Mouse (Mus musculus): ENCODE data around the gene Olfr914. TPM values are rescaled to one million over a fixed set of nuclear protein-coding genes. Genes with fewer than 3 reads are reported as not detected.

Olfr914 gene
- not detected in 2 replicates for polyA plus RNA-seq (2012; ENCODE audit: insufficient read depth, insufficient read length, missing spikeins)

DNA sequence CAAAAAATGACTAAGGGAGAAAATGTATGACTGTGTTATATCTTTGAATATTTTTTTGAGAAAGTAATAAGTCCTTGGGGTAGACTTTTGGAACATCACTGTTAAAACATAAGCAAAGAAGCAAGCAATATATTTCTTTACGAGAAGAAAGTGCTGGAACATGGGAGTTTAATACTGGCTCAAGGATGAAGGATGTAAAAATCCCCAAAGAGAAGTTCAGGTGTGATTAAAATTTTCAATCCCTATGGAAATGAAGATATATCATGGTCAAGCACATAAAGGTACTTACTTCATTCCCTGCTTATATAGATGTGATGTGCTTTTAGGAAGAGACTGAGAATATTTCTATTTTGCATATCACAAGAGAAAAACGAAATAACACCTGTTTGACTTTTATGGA, at the start of gene Olfr914:
Olfr914 (plus strand) TSS at position 301 of the 400 bp plus-strand sequence.
- H3K4me1 ChIP-seq (ENCODE audit: control insufficient read depth, insufficient read depth, low read length) = no peaks in the 10 kb centered on the region
- H3K27ac ChIP-seq (ENCODE audit: insufficient read depth, low read depth, low read length) = no peak within 1 kb of the TSS
- H3K4me3 ChIP-seq (ENCODE audit: insufficient read depth, low read length) = no peak within 1 kb of the TSS
- TF ChIP-seq CTCF (IDR thresholded peaks at IDR 0.05; ENCODE audit: low read depth, low read length) (no peak), POLR2A (IDR thresholded peaks at IDR 0.05; ENCODE audit: borderline replicate concordance, low read depth, low read length) (no peak)

DNA sequence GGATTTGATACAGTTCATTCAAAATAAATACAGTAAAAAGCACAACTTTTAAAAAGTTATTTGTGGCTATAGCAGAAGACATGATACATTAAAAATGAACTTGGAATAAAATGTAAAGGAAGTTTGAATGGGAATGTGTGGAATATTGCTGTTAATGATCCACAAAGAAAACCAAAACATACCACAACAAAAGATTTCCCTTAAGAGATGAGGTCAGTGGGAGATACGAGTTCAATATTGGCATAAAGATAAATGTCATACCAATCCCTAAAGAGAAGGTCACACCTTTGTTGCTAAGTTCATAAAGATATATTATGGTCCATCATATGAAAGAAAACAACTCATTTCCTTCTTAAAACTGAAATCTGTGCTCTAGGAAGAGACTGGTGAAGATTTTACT, 25.0 kb upstream of the Olfr914 start, which contains the start of gene Olfr912:
Olfr912 (plus strand) TSS at position 301 of the 400 bp plus-strand sequence.
- no peaks in the 10 kb centered on the region for H3K4me1 ChIP-seq (ENCODE audit: control insufficient read depth, insufficient read depth, low read length)
- no peak for TF ChIP-seq CTCF (IDR thresholded peaks at IDR 0.05; ENCODE audit: low read depth, low read length)
- no peak for TF ChIP-seq POLR2A (IDR thresholded peaks at IDR 0.05; ENCODE audit: borderline replicate concordance, low read depth, low read length)
- H3K27ac ChIP-seq (ENCODE audit: insufficient read depth, low read depth, low read length) = no peak within 1 kb of the TSS
- no peak within 1 kb of the TSS for H3K4me3 ChIP-seq (ENCODE audit: insufficient read depth, low read length)

GRCm38 (mm10) chr9:38591056-38591455, 13.8 kb upstream of the Olfr914 start:
- no peaks in the 10 kb centered on the region for H3K4me1 ChIP-seq (ENCODE audit: control insufficient read depth, insufficient read depth, low read length)
- no peak overlapping the region for H3K27ac ChIP-seq (ENCODE audit: insufficient read depth, low read depth, low read length)
- no peak for TF ChIP-seq POLR2A (IDR thresholded peaks at IDR 0.05; ENCODE audit: borderline replicate concordance, low read depth, low read length)
- TF ChIP-seq CTCF (IDR thresholded peaks at IDR 0.05; ENCODE audit: low read depth, low read length) = no peak
- H3K4me3 ChIP-seq (ENCODE audit: insufficient read depth, low read length) = no peak overlapping the region

DNA sequence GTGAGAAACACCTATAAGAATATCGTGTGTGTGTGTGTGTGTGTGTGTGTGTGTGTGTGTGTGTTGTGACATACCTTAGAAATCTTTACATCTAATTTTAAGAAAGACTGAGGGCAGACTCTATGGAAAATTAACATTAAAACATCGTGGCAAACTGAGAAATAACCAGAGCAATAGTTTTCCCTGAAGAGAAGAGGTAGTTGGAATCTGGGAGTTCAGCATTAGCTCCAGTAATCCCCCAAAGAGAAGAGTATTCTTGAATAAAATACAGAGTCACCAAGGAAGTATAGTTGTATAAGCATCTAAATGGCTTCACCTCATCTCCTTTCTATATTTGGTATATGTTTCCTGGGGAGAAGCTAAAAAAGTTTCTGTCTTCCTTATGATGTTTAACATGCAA, 12.4 kb upstream of the Olfr914 start, which contains the start of gene Olfr913:
Olfr913 (plus strand) TSS at position 301 of the 400 bp plus-strand sequence.
- Histone ChIP-seq H3K4me3 (ENCODE audit: insufficient read depth, low read length) (no peak within 1 kb of the TSS), H3K4me1 (ENCODE audit: control insufficient read depth, insufficient read depth, low read length) (no peaks in the 10 kb centered on the region), H3K27ac (ENCODE audit: insufficient read depth, low read depth, low read length) (no peak within 1 kb of the TSS)
- TF ChIP-seq CTCF (IDR thresholded peaks at IDR 0.05; ENCODE audit: low read depth, low read length) (no peak), POLR2A (IDR thresholded peaks at IDR 0.05; ENCODE audit: borderline replicate concordance, low read depth, low read length) (no peak)

DNA sequence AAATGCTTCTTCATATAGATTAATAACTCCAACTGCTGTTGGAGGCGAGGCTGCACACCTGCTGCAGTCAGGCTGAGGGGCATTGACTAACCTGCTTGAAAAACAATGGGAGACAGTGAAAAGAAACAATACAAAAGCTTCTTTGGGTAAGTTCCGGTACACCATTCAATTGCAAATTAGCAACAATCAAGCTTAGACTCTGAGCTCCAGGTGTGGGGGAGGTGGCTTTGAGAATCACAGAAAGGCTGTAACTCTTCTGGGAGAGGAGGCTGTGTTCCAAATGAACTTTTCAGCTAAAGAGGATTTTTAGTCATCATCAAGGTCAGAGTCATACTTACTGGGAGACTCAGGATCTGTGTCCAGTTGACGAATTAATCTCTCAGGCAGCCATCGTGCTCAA, 27.5 kb downstream of the Olfr914 start:
- H3K4me1 ChIP-seq (ENCODE audit: control insufficient read depth, insufficient read depth, low read length) = no peaks in the 10 kb centered on the region
- H3K27ac ChIP-seq (ENCODE audit: insufficient read depth, low read depth, low read length) = no peak overlapping the region
- no peak overlapping the region for H3K4me3 ChIP-seq (ENCODE audit: insufficient read depth, low read length)
- TF ChIP-seq POLR2A (IDR thresholded peaks at IDR 0.05; ENCODE audit: borderline replicate concordance, low read depth, low read length) (no peak), CTCF (IDR thresholded peaks at IDR 0.05; ENCODE audit: low read depth, low read length) (no peak)

- H3K4me3 ChIP-seq (ENCODE audit: insufficient read depth, low read length) = no peak within 1 kb of the TSS
- no peaks in the 10 kb centered on the region for H3K4me1 ChIP-seq (ENCODE audit: control insufficient read depth, insufficient read depth, low read length)
- no peak within 1 kb of the TSS for H3K27ac ChIP-seq (ENCODE audit: insufficient read depth, low read depth, low read length)
- no peak for TF ChIP-seq CTCF (IDR thresholded peaks at IDR 0.05; ENCODE audit: low read depth, low read length)
- no peak for TF ChIP-seq POLR2A (IDR thresholded peaks at IDR 0.05; ENCODE audit: borderline replicate concordance, low read depth, low read length)
Observed at GRCm38 (mm10) chr9:38659775-38660174, 54.9 kb downstream of the Olfr914 start, which contains the start of gene Olfr916. Gene Olfr916, minus strand, starts transcription at chr9:38659875.

Other genes starting within 250 kb of the Olfr914 start
- gene Olfr250, start 238.2 kb upstream of the Olfr914 start, polyA plus RNA-seq (2012; ENCODE audit: insufficient read depth, insufficient read length, missing spikeins) = not detected in 2 replicates
- gene Olfr251, start 228.0 kb upstream of the Olfr914 start, polyA plus RNA-seq (2012; ENCODE audit: insufficient read depth, insufficient read length, missing spikeins) = not detected in 2 replicates
- not detected in 2 replicates for gene Olfr147, start 203.4 kb upstream of the Olfr914 start, polyA plus RNA-seq (2012; ENCODE audit: insufficient read depth, insufficient read length, missing spikeins)
- gene Olfr901, start 175.6 kb upstream of the Olfr914 start, polyA plus RNA-seq (2012; ENCODE audit: insufficient read depth, insufficient read length, missing spikeins) = not detected in 2 replicates
- not detected in 2 replicates for gene Olfr902, start 157.4 kb upstream of the Olfr914 start, polyA plus RNA-seq (2012; ENCODE audit: insufficient read depth, insufficient read length, missing spikeins)
- not detected in 2 replicates for gene Olfr904, start 142.0 kb upstream of the Olfr914 start, polyA plus RNA-seq (2012; ENCODE audit: insufficient read depth, insufficient read length, missing spikeins)
- gene Olfr905, start 134.0 kb upstream of the Olfr914 start, polyA plus RNA-seq (2012; ENCODE audit: insufficient read depth, insufficient read length, missing spikeins) = 0.16 and 0.41 TPM in 2 replicates
- gene Olfr906, start 118.0 kb upstream of the Olfr914 start, polyA plus RNA-seq (2012; ENCODE audit: insufficient read depth, insufficient read length, missing spikeins) = not detected in 2 replicates
- not detected in 2 replicates for gene Olfr907, start 109.3 kb upstream of the Olfr914 start, polyA plus RNA-seq (2012; ENCODE audit: insufficient read depth, insufficient read length, missing spikeins)
- not detected in 2 replicates for gene Olfr911-ps1, start 83.5 kb upstream of the Olfr914 start, polyA plus RNA-seq (2012; ENCODE audit: insufficient read depth, insufficient read length, missing spikeins)
- gene Olfr910, start 67.3 kb upstream of the Olfr914 start, polyA plus RNA-seq (2012; ENCODE audit: insufficient read depth, insufficient read length, missing spikeins) = not detected in 2 replicates
- gene Olfr912, start 24.9 kb upstream of the Olfr914 start, polyA plus RNA-seq (2012; ENCODE audit: insufficient read depth, insufficient read length, missing spikeins) = 0.15 TPM in 2 replicates
- not detected in 2 replicates for gene Olfr913, start 12.3 kb upstream of the Olfr914 start, polyA plus RNA-seq (2012; ENCODE audit: insufficient read depth, insufficient read length, missing spikeins)
- gene Olfr916, start 54.8 kb downstream of the Olfr914 start, polyA plus RNA-seq (2012; ENCODE audit: insufficient read depth, insufficient read length, missing spikeins) = not detected in 2 replicates
- not detected in 2 replicates for gene Olfr917, start 60.7 kb downstream of the Olfr914 start, polyA plus RNA-seq (2012; ENCODE audit: insufficient read depth, insufficient read length, missing spikeins)
- not detected in 2 replicates for gene Olfr918, start 69.5 kb downstream of the Olfr914 start, polyA plus RNA-seq (2012; ENCODE audit: insufficient read depth, insufficient read length, missing spikeins)
- gene Olfr919, start 98.6 kb downstream of the Olfr914 start, polyA plus RNA-seq (2012; ENCODE audit: insufficient read depth, insufficient read length, missing spikeins) = not detected in 2 replicates
- 211 and 230 TPM in 2 replicates for gene Vwa5a, start 113.2 kb downstream of the Olfr914 start, polyA plus RNA-seq (2012; ENCODE audit: insufficient read depth, insufficient read length, missing spikeins)
- 1.5 and 2.6 TPM in 2 replicates for gene Olfr920, start 147.2 kb downstream of the Olfr914 start, polyA plus RNA-seq (2012; ENCODE audit: insufficient read depth, insufficient read length, missing spikeins)
- not detected in 2 replicates for gene Olfr921, start 168.0 kb downstream of the Olfr914 start, polyA plus RNA-seq (2012; ENCODE audit: insufficient read depth, insufficient read length, missing spikeins)
- gene Olfr922, start 209.5 kb downstream of the Olfr914 start, polyA plus RNA-seq (2012; ENCODE audit: insufficient read depth, insufficient read length, missing spikeins) = not detected in 2 replicates
- not detected in 2 replicates for gene Olfr923, start 221.4 kb downstream of the Olfr914 start, polyA plus RNA-seq (2012; ENCODE audit: insufficient read depth, insufficient read length, missing spikeins)
- gene Olfr924, start 239.3 kb downstream of the Olfr914 start, polyA plus RNA-seq (2012; ENCODE audit: insufficient read depth, insufficient read length, missing spikeins) = not detected in 2 replicates
- not detected in 2 replicates for gene Olfr26, start 250.0 kb downstream of the Olfr914 start, polyA plus RNA-seq (2012; ENCODE audit: insufficient read depth, insufficient read length, missing spikeins)

Data from bone marrow macrophage, adult 2 months (primary cell).